Mouse (Mus musculus): ENCODE measurements at regions not wholly inside any gene's neighbourhood (a gene's known extent, or its start where the extent isn't known, plus 50 kb on each side); places are given as distances from the start of the nearest gene placed in this dataset.

DNA sequence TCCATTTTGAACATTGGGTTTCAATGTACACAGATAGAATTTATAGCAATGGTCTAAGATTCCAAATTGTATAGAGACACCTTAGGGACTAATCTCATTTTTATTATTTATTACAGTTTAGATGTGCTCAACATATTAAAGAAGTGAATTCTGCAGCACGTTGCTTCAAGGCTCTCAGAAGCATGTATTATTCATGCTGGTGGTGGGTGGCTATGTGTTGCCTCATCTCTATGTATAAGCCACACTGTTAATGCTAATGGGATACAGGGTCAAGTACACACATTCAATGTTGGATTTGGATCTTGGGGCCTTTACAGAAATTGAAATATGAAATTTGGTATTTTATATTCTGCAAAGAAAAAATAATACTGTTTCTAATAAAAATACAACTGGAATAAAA is 131.9 kb upstream of the Fndc3a start:
- TF ChIP-seq POLR2A (IDR thresholded peaks at IDR 0.05; ENCODE audit: control insufficient read depth, extremely low read depth, insufficient read depth, low read length, poor library complexity) (no peak), CTCF (IDR thresholded peaks at IDR 0.05; ENCODE audit: borderline replicate concordance, control insufficient read depth, extremely low read depth, insufficient read depth, low read length, poor library complexity) (no peak)
